Mouse (Mus musculus) liver, adult 2 months (tissue): ENCODE results near the gene Egfl7. TPM values are rescaled to one million over a fixed set of nuclear protein-coding genes. Genes with fewer than 3 reads are reported as not detected.

ENCODE experiments used
- DNase-seq: peaks from one replicate; pipeline ENCODE4 v3.0.0-alpha.2; 2011; ENCODE audit warnings: low read depth, low spot score; ENCODE audit errors: extremely low read depth
- H3K27ac ChIP-seq: fragments of 200-500 bp; replicated peaks from 2 replicates; pipeline ENCODE4 v1.5.1; 2012; ENCODE audit warnings: low read depth, mild to moderate bottlenecking, control low read depth, inconsistent platforms, low read length; ENCODE audit not compliant: insufficient read depth
- H3K27me3 ChIP-seq: fragments of 200-500 bp; 2 replicates; pipeline ENCODE4 v1.6.1; 2012; ENCODE audit warnings: mild to moderate bottlenecking, moderate library complexity, low read length, inconsistent platforms; ENCODE audit not compliant: control insufficient read depth, insufficient read depth
- H3K36me3 ChIP-seq: fragments of 200-500 bp; 2 replicates; pipeline ENCODE4 v1.6.1; 2012; ENCODE audit warnings: low read length, inconsistent platforms; ENCODE audit not compliant: control insufficient read depth, insufficient read depth
- H3K4me1 ChIP-seq: fragments of 200-500 bp; 2 replicates; pipeline ENCODE4 v1.6.1; 2011; ENCODE audit warnings: low read length; ENCODE audit not compliant: control insufficient read depth, insufficient read depth
- H3K4me3 ChIP-seq: fragments of 200-500 bp; 2 replicates; pipeline ENCODE4 v1.5.1; 2011; ENCODE audit warnings: low read depth, mild to moderate bottlenecking, control low read depth, low read length, moderate library complexity; ENCODE audit not compliant: insufficient read depth
- H3K79me2 ChIP-seq: fragments of 200-500 bp; 2 replicates; pipeline ENCODE4 v1.6.1; 2012; ENCODE audit warnings: inconsistent platforms, mild to moderate bottlenecking, low read length, moderate library complexity; ENCODE audit not compliant: control insufficient read depth, insufficient read depth
- H3K9ac ChIP-seq: fragments of 200-500 bp; 2 replicates; pipeline ENCODE4 v1.6.1; 2012; ENCODE audit warnings: low read depth, mild to moderate bottlenecking, control low read depth, inconsistent platforms, low read length
- CTCF ChIP-seq: fragments of 200-500 bp; IDR thresholded peaks from 2 replicates; pipeline ENCODE4 v1.5.1; 2011; ENCODE audit warnings: low read depth, low read length, control low read depth
- POLR2A ChIP-seq: fragments of 200-500 bp; IDR thresholded peaks from 2 replicates; pipeline ENCODE4 v1.6.1; 2011; ENCODE audit warnings: low read length, control low read depth; ENCODE audit not compliant: insufficient read depth; ENCODE audit errors: extremely low read depth
- WGBS: fragments of 180-500 bp; shearing (Covaris S2); methylation state at CpG from one replicate; pipeline ENCODE4 v1.1.7; 2018; 5-methylcytosine and 5-hydroxymethylcytosine counted together
- polyA plus RNA-seq: library from polyadenylated mRNA; depleted of rRNA; stranded (reverse); fragments of >200 nt; gene quantifications from 2 replicates; pipeline ENCODE4 v1.2.3, GENCODE M21; 2012
- total RNA-seq: library from RNA; depleted of rRNA; stranded (reverse); fragments of >200 nt; gene quantifications from 2 replicates; pipeline ENCODE4 v1.2.3, GENCODE M21; 2014

Gene Egfl7
- total and polyA plus RNA-seq, 2 experiments, result 58.6 to 90.0 TPM

DNA sequence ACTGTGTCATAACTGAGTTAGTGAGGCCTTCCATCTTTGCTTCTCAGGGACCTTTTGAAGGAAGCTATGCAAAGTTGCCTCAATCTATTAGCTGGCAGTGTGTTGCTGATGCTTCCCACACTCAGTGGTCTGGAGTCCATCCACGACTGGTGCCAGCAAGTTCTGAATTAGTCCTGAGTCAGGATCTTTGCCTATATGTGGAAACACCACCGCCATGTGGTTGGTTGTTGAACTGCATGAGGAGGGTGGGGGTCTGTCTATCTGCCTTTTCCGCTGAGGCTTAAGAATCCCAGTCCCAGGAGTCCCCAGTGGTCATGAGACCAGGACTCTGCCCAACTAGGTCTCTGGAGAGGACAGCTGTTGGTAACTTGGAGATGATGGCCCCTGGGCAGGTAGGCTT is 9.8 kb upstream of the Egfl7 start:
- H3K4me1 ChIP-seq, result peaks cover 4% of the 10 kb centered on the region; the same call in 1 of the 2 replicates
- no peaks in the 10 kb centered on the region for H3K27me3 ChIP-seq
- H3K9ac ChIP-seq, result no peak overlapping the region
- WGBS, result 51% methylated on average over 3 of the region's 3 CpGs
- TF ChIP-seq CTCF, result peak; percentile 63
- TF ChIP-seq POLR2A, result no peak
- peak overlapping the region; percentile 20; the same call in 1 of the 2 replicates for H3K27ac ChIP-seq
- H3K36me3 ChIP-seq, result no peaks in the 10 kb centered on the region
- H3K79me2 ChIP-seq, result no peaks in the 10 kb centered on the region
- H3K4me3 ChIP-seq, result no peak overlapping the region
- no peak for DNase-seq

DNA sequence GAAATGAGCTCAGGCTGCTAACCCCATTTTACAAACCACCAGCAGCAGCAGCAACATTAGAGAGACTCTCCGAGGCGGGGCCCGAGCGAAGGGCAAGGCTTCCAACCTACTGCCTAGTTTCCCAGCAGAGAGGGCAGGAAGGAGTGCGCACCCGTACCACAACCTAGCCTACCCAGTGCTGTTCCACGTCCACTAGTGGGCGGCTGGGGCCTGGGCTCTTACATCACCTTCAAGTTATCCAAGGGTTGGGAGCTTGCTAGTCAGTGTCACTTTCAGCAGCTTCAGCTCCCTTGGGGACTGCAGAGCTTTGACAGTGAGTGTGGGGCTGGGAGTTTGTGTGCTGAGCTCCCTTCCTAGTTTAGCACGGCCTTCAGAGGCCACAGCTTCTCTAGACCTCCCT is 8.4 kb upstream of the Egfl7 start:
- H3K4me1 ChIP-seq, result peaks cover 4% of the 10 kb centered on the region; the same call in 1 of the 2 replicates
- TF ChIP-seq POLR2A (no peak), CTCF (0 out of 2 replicates have a peak, but pooled peaks have one; percentile 21)
- 72% methylated on average over 9 of the region's 9 CpGs for WGBS

GRCm38 (mm10) chr2:26571826-26572225 is 8.0 kb upstream of the Egfl7 start:
- Histone ChIP-seq H3K4me3 (no peak overlapping the region), H3K9ac (no peak overlapping the region), H3K27me3 (no peaks in the 10 kb centered on the region), H3K27ac (peak overlapping the region; percentile 67), H3K79me2 (no peaks in the 10 kb centered on the region), H3K4me1 (peaks cover 4% of the 10 kb centered on the region; the same call in 1 of the 2 replicates), H3K36me3 (no peaks in the 10 kb centered on the region)
- 62% methylated on average over 5 of the region's 5 CpGs for WGBS
- TF ChIP-seq POLR2A, result no peak
- no peak for TF ChIP-seq CTCF
- no peak for DNase-seq

More for the DNA sequence above, 8.4 kb upstream of the Egfl7 start:
- Histone ChIP-seq H3K4me3 (peak overlapping the region; percentile 24; the same call in 1 of the 2 replicates), H3K27me3 (no peaks in the 10 kb centered on the region), H3K79me2 (no peaks in the 10 kb centered on the region), H3K27ac (peak overlapping the region; percentile 65), H3K9ac (no peak overlapping the region), H3K36me3 (no peaks in the 10 kb centered on the region)
- no peak for DNase-seq

- Histone ChIP-seq H3K27ac (peak overlapping the region; percentile 24; the same call in 1 of the 2 replicates), H3K79me2 (no peaks in the 10 kb centered on the region), H3K4me1 (peaks cover 4% of the 10 kb centered on the region; the same call in 1 of the 2 replicates), H3K27me3 (no peaks in the 10 kb centered on the region), H3K4me3 (no peak overlapping the region), H3K36me3 (no peaks in the 10 kb centered on the region), H3K9ac (no peak overlapping the region)
- TF ChIP-seq POLR2A, result no peak
- no peak for TF ChIP-seq CTCF
- DNase-seq, result no peak
- WGBS, result 63% methylated on average over 12 of the region's 12 CpGs
Measured at GRCm38 (mm10) chr2:26573396-26573795, 6.4 kb upstream of the Egfl7 start.

GRCm38 (mm10) chr2:26573807-26574206 is 6.0 kb upstream of the Egfl7 start:
- DNase-seq, result no peak
- no peak overlapping the region for H3K4me3 ChIP-seq
- peak overlapping the region; percentile 24; the same call in 1 of the 2 replicates for H3K27ac ChIP-seq
- no peaks in the 10 kb centered on the region for H3K27me3 ChIP-seq
- no peak overlapping the region for H3K9ac ChIP-seq
- TF ChIP-seq CTCF (no peak), POLR2A (no peak)
- WGBS, result 43% methylated on average over 5 of the region's 5 CpGs
- no peaks in the 10 kb centered on the region for H3K36me3 ChIP-seq
- H3K4me1 ChIP-seq, result peaks cover 4% of the 10 kb centered on the region; the same call in 1 of the 2 replicates
- no peaks in the 10 kb centered on the region for H3K79me2 ChIP-seq

DNA sequence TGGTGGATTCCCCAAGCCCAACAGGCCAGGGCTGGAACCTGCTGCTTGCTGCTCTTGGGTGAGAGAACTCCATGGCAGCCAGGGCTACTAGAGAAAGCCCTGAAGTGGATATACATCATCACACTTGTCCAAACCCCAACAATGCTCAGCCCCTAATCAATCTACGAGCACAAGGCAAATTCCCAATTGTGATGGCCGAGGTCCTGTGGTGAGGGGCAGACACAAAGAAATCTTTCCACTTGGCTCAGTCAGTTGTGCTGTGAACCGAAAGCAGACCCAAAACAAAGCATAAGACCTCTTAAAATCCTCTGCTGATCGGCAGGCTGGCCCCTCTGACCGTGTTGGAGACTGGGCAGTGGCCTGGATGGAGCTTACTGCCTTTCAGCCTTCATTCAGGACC is 5.0 kb upstream of the Egfl7 start:
- no peak overlapping the region for H3K4me3 ChIP-seq
- H3K27ac ChIP-seq, result peak overlapping the region; percentile 75
- no peaks in the 10 kb centered on the region for H3K79me2 ChIP-seq
- no peak for DNase-seq
- WGBS, result 74% methylated on average over 5 of the region's 5 CpGs
- no peak for TF ChIP-seq POLR2A
- H3K27me3 ChIP-seq, result no peaks in the 10 kb centered on the region
- no peak overlapping the region for H3K9ac ChIP-seq
- peaks cover 4% of the 10 kb centered on the region; the same call in 1 of the 2 replicates for H3K4me1 ChIP-seq
- H3K36me3 ChIP-seq, result no peaks in the 10 kb centered on the region
